Mouse (Mus musculus) gastrocnemius, postnatal 10 days (tissue): ENCODE data around the gene Glis1. TPM values are rescaled to one million over a fixed set of nuclear protein-coding genes. Genes with fewer than 3 reads are reported as not detected.
"Not testable (repeated sequence)": the region's sequence is repeated elsewhere in the genome, so short reads cannot be mapped to it uniquely, and the experiment has no call there.

Experiments
- DNase-seq: peaks from one replicate; pipeline ENCODE4 v3.0.0; 2021; ENCODE audit warnings: mixed read lengths
- total RNA-seq, 2 experiments: library from RNA; stranded (reverse); gene quantifications; 2 replicates each; pipeline ENCODE4 v1.2.3; 2021

The Glis1 gene
- total RNA-seq, 2 experiments from 2014 or later, result 0.93 to 1.4 TPM

- DNase-seq, result no peak
Observed at GRCm38 (mm10) chr4:107577146-107577839, 142.9 kb downstream of the Glis1 start.

- no peak for DNase-seq
Observed at GRCm38 (mm10) chr4:107580883-107581282, 146.5 kb downstream of the Glis1 start.

GRCm38 (mm10) chr4:107586391-107586790 is 152.0 kb downstream of the Glis1 start:
- no peak for DNase-seq

GRCm38 (mm10) chr4:107588637-107589036 is 154.2 kb downstream of the Glis1 start:
- DNase-seq, result no peak

GRCm38 (mm10) chr4:107589046-107589445 is 154.7 kb downstream of the Glis1 start:
- no peak for DNase-seq

GRCm38 (mm10) chr4:107590805-107591534 is 156.6 kb downstream of the Glis1 start:
- no peak for DNase-seq

GRCm38 (mm10) chr4:107593426-107593825 is 159.0 kb downstream of the Glis1 start:
- DNase-seq, result no peak

GRCm38 (mm10) chr4:107597226-107597897 is 163.0 kb downstream of the Glis1 start:
- no peak for DNase-seq

- no peak for DNase-seq
Observed at GRCm38 (mm10) chr4:107597898-107598580, 163.6 kb downstream of the Glis1 start.

GRCm38 (mm10) chr4:107598581-107598958 is 164.2 kb downstream of the Glis1 start:
- DNase-seq, result not testable (repeated sequence)

GRCm38 (mm10) chr4:107602284-107602683 is 167.9 kb downstream of the Glis1 start:
- DNase-seq, result no peak

- DNase-seq, result no peak
Observed at GRCm38 (mm10) chr4:107602787-107603186, 168.4 kb downstream of the Glis1 start.

- no peak for DNase-seq
Observed at GRCm38 (mm10) chr4:107603208-107603607, 168.8 kb downstream of the Glis1 start.

GRCm38 (mm10) chr4:107605964-107606602 is 171.7 kb downstream of the Glis1 start:
- no peak for DNase-seq

GRCm38 (mm10) chr4:107609775-107610174 is 175.4 kb downstream of the Glis1 start:
- DNase-seq, result no peak

- DNase-seq, result no peak
Observed at GRCm38 (mm10) chr4:107611888-107612650, 177.7 kb downstream of the Glis1 start.

- DNase-seq, result no peak
Observed at GRCm38 (mm10) chr4:107617596-107618230, 183.3 kb downstream of the Glis1 start.

GRCm38 (mm10) chr4:107619487-107619886 is 185.1 kb downstream of the Glis1 start:
- no peak for DNase-seq

GRCm38 (mm10) chr4:107621366-107621765 is 187.0 kb downstream of the Glis1 start:
- no peak for DNase-seq

GRCm38 (mm10) chr4:107622296-107622695 is 187.9 kb downstream of the Glis1 start:
- DNase-seq, result no peak

GRCm38 (mm10) chr4:107623916-107624315 is 189.5 kb downstream of the Glis1 start:
- DNase-seq, result peak; percentile 69
